ENCODE assay signal across 17 mouse cellular contexts in genomic region chr6:100708248-100708647, GRCm38 (mm10). TPM values are rescaled to one million over a fixed set of nuclear protein-coding genes. Genes with fewer than 3 reads are reported as not detected.
"Had no signal": no experiment of that assay in that cellular context is flagged by ENCODE, and none has a peak within 500 bp of the region (broad histone marks: within the 10 kb centered on the region; RNA-seq: fewer than 3 reads in every experiment).

No protein-coding gene starts in this region.

- H3K4me3 ChIP-seq: liver, embryonic 12.5 days; liver, embryonic 15.5 days; lung, embryonic 15.5 days; midbrain, embryonic 12.5 days; midbrain, embryonic 15.5 days; neural tube, embryonic 13.5 days had no signal

- H3K9ac ChIP-seq: liver, embryonic 12.5 days; liver, embryonic 15.5 days; lung, embryonic 15.5 days; midbrain, embryonic 12.5 days; midbrain, embryonic 15.5 days; neural tube, embryonic 13.5 days had no signal

- H3K9me3 ChIP-seq: liver, embryonic 12.5 days; liver, embryonic 15.5 days; lung, embryonic 15.5 days; midbrain, embryonic 12.5 days; midbrain, embryonic 15.5 days; neural tube, embryonic 13.5 days had no signal

- ATAC-seq: liver, embryonic 12.5 days; midbrain, embryonic 15.5 days had no signal

- H3K4me2 ChIP-seq: liver, embryonic 12.5 days; liver, embryonic 15.5 days; lung, embryonic 15.5 days; midbrain, embryonic 12.5 days; midbrain, embryonic 15.5 days; neural tube, embryonic 13.5 days had no signal

- H3K27ac ChIP-seq: liver, embryonic 12.5 days; liver, embryonic 15.5 days; lung, embryonic 15.5 days; midbrain, embryonic 12.5 days; midbrain, embryonic 15.5 days; neural tube, embryonic 13.5 days; stomach, postnatal 0 days had no signal

- DNase-seq: kidney, adult 18-20 months; kidney, adult 9 months; liver; lung, adult 18-20 months; lung, postnatal 14 days; lung, postnatal 4 days; thymus, adult 2 months; thymus, postnatal 14 days; thymus, postnatal 4 days had no signal

- H3K4me1 ChIP-seq: liver, embryonic 12.5 days had no signal

- H3K36me3 ChIP-seq: liver, embryonic 12.5 days; liver, embryonic 15.5 days; lung, embryonic 15.5 days; midbrain, embryonic 12.5 days; midbrain, embryonic 15.5 days; neural tube, embryonic 13.5 days had no signal

RNA-seq across cellular contexts. Expression of gene Gxylt2, which starts 3.7 kb away (rescaled TPM):
- total RNA-seq: megakaryocyte progenitor cell, adult 5-6 weeks had no signal
